Mouse (Mus musculus): Measurements from ENCODE around the gene Casz1. TPM values are rescaled to one million over a fixed set of nuclear protein-coding genes. Genes with fewer than 3 reads are reported as not detected.

Gene Casz1
- total RNA-seq, 2 experiments from 2014 or later: 2.4 to 5.7 TPM

DNA sequence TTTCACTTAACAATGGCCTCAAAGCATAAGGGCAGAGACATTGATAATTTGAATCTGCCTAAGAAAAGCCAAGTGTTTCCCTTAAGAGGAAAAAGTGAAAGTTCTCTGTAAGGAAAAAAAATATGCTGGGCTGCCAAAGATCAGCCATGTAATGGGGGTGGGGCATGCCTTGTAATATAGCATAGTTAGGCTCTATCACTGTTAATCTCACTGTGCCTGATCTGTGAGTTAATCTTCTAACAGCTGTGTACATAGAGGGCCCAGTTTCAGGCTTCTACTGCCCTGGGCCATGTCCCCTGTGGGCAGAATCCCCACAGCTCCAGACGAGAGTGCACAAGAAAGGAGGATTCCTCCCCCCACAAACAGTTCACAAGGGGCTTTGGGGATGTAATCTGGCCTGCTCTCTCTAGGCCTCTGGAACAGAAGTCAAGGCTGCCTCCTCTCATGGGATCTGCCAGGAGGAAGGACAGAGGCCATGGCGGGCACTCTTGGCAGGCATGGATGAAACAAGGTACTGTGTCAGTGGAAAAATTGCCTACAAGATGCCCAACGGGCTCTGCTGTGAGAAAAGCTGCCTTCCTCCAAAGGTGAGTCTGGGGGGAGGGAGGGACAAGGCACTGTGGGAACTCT is 167.5 kb downstream of the Casz1 start:
- no peak for DNase-seq

DNA sequence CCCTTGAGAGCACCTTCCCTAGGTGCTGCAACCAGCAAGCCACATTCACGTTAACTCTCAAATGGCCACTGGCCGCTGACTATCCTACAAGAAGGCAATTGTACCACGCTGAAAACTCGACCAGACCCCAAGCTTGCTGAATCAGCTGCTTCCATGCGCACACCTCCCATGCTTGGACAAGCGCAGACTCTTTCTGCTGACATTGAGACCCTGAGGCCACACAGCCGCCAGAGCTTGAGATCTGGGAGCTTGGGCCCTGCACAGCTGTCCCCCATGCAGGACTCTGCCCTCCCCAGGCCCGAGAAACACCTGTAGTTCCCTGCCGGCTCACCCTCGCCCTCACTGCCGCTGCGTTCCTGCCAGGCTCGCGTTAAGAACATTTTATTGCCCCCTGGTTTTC is 168.5 kb downstream of the Casz1 start:
- no peak for DNase-seq

DNA sequence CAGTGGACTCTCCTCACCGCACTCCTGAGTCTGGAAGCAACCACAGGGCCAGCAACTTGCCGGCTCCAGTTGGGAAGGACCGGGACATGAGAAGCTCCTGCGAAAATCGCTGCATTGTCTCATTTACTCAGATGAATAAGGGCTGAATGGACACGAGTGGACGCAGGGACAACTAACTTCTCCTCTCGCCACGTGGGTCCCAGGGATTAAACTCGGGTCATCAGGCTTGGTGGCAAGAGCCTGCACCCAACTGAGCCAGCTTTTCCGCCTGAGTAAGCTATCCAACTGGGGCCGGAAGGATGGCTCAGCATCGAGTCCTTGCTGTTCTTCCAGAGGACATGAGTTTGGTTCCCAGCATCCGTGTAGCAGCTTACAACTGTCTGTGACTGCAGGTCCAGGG is 169.2 kb downstream of the Casz1 start:
- DNase-seq: no peak

DNA sequence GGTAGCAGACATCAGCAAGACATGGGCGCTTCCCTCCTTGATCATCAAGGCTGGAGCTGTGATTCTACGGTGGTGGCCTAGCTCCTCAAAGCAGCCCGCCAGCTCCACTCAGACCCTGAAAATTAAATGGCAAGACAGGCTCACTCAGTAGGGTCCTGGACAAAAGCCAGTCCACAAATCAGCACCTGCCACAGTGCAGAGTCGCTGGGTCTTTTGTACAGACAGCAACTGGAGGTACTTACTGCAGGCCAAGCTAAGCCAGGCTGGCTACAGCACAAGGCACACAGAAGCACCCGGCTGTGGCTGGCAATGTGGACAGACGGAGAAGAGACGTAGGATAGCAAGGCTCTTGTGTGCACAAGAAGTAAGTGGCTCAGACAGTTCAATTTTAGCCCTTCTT is 170.6 kb downstream of the Casz1 start:
- peak in 1 of 2 experiments; percentile 32 for DNase-seq

DNA sequence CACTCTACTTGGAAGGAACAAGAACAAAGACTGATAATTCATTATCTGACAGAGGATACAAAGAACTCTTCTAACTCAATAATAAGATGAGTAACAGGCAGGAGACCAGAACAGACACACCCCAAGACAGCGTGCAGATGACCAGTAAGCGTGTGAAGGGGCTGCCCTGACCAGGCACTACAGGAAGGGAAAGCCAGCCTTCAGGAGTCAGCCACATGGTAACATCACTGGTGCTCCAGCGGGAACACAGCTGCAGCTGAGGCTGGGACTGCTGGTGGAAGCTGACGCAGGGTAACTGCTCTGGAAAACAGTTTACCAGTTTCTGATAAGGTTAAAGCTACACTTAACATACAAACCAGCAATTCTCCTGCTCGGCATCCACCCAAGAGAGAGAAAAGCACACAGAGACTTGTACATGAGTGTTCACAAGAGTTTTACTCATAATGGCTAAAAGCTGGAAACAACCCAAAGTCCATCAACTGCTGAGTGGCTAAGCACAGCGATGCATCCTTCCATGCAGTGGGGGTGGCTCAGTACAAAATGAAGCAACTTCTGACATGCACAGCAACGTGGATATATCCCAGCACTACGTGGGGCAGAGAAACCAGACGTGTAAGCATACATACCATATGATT is 174.1 kb downstream of the Casz1 start:
- DNase-seq: no peak

DNA sequence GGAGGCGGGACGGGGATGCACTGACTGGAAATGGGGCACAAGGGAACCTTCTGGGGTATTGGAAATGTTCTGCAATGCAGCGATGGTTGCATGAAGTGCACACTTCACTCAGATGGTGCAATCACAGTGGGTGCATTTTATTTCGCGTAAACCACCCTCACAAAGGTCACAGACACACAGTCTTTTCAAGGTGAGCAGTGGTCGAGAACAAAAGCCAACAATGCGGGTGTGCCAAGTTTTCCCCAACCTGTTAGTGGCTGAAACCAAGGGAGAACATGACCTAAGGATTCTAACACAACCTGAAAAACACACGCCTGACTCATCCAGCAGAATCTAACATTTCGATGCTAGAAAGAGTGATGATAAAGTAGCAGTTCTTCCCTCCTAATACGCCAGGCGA is 174.7 kb downstream of the Casz1 start:
- no peak for DNase-seq

DNA sequence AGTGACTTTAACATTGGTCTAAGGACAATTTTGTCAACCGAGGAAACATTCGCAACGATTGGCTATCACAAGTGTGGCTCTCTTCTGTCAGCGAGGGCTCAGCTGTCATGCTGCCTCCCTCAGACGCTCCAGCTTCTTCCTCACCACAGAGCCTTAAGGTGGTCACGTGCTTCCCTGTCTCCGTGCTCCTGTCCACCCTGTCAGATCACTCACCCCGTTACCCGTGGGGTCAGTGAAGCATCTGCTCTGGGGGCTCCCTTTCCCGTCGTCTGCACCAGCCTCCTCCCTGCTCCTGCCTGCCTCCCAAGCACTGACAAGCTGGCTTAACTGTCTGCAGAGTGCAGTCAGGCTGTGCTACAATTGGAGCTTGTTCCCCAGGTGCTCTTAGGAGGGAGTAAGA is 175.6 kb downstream of the Casz1 start:
- no peak for DNase-seq

DNA sequence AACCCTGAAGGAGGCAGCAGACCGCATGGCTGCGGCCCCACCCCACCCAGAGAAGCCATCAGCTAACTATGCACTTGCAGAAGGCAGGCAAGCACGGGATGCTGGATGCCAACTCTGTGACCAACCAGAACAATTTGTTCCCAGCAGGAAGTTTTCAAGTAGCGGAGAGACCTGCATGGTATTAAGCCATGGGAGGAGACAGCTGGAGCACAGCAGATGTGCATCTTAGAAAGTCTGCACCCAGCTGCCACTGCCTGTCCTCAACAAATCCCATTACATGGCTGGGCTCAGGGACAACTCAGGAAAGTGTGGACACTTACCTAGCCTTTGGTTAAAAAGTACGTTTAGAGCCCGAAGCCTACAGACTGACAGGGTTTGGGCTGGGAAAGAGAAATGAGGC is 178.0 kb downstream of the Casz1 start:
- no peak for DNase-seq

DNA sequence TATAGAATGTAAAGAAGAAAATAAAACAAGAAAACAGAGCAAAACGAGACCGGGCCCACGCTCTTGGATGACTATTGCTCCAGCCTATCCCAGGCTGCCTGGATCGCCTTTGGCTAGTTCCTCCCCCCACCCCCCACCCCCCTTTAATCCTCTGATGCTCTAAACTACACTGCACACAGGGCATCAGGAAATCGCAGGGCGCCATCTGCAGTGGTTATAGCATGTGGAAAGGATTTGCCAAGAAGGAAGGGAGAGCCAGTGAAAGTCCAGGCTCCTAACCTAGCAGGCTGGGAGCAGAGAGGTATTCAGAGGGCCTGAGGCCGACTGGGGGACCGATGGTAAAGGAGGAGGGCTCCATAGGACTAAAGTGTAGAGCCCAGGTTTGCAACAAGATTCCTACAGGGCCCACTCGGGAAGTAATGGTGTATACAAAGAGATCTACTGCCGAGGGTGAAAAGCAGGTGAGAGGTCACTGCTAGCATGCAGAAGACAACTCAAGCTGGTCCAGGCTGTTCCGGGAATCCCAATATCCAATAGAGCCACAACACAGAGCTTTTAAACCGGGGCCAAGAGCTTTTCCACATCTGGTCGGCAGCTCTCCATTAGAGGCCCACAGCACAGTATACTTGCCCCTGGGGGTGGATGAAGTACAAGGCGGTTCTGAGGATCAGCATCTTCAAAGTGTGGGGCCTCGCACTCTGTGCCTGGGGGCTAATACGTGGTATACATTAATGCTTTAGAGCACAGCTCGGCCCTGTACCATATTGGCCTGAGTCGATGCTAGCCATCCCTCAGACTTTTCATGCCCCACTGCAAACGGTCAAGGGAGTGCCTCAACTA is 180.7 kb downstream of the Casz1 start:
- no peak for DNase-seq

DNA sequence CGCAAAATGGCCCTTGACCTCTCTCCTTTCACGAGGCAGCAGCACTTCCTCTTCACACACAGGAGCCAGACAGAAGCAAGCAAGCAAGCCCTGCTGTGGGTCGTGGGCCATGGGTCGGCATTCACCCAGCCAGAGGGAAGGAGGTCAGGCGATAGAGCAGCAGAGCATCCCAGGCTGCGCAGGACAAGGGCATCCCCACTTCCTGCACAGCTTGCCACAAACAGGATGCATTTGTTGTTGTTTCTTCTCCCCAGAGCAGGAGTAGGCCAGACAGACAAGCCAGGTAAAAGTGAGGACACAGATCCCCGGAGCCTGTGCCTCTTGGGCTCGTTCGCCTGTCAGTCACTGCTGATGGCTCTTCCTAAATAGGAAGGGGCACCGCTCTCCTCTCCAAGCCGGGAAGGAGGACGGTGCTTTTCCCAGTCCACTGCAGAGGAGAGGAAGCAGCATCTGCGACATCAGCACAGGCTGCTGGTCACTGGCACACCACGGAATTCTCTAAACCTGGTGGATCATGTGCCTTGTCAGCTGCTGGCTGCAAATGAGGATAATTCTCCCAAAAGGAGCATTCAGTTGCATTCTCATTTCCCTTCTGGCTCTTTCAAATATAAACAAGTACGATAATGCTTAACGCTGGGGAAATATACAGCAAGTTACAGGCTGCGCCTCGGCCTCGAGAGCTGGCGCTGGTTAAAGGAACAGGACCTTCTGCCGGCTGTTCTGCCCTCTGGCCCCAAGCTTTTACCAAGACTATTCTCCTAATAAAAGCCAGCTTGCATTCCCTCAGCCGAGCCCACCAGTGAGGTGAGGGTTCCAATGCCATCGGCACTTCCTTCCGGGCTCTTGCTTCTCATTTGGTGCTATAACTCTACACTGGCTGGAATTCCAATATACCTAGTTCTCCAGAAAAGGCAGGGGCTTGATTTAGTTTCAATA is 181.6 kb downstream of the Casz1 start:
- DNase-seq: peak in 1 of 2 experiments; percentile 29

DNA sequence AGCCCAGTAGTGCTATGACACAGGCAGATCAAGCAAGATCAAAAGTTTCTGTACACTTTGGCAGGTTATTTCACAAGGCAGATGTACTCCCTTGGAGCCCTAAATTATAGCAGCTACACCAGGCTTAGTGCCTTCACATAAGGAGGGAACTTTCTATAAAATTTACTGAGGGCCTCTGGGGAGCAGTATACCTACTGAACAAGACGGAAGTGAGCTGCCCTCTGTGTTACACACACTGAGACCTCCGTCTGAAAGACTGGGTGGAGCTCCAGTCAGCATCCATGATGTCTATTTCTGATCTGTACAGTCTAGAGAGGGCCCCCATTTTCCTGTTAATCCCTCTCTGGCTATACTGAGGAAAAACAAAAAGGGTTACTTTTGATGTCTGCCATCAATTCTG is 185.8 kb downstream of the Casz1 start:
- DNase-seq: no peak

DNA sequence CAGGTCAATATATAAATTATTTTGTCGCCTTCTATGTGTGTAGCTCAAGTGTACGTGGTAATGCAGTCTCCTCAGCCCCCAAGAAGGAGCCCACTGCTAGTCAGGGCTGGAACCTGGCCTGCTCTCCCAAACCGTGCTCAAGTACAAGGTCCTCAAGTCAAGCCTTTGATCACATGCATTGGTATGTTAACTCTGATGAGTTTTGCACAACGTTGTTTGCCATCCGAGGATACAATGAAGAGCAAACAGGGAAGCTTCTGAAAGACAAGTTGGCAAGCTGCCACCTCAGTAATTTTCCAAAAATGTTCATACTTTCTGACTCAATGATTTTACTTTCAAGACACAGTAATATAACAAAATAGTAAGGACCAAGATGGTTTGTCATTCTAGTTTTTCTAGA is 189.7 kb downstream of the Casz1 start:
- DNase-seq: peak in 1 of 2 experiments; percentile 34

DNA sequence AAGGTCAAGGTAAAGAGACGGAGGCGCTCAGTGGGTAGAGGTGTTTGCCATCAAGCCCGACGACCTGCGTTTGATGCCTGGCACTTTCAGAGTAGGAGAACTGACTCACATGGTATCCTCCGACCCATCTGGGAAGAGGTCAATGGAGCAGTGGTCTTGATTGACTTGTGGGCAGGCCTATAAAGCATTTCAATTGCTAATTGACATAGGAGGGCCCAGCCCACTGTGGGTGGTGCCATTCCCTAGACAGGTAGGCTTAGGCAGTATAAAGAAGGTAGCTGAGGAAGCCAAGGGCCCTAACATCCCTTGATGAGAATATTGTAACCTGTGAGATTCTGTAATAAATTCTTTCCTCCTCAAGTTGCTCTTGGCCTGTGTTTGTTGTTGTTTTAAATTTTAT is 196.5 kb downstream of the Casz1 start:
- no peak for DNase-seq

DNA sequence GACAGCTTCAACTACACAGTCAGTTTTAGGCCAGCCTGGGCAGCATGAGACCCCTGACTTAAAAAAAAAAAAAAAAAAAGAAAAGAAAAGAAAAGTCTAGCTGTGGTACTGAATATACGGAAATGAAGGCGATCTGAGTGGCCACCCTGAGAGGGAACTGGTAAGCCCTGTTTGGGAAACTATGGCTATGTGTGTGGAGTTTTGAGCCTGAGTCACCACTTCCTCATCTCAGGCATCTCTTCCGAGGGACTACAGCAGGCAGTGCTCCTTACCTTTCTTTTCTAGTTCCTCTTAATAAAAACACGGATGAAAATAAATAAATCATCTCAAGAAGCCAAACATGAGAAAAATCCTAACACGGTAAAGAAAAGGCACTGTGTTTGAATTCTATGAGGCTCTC is 197.3 kb downstream of the Casz1 start:
- DNase-seq: no peak

DNA sequence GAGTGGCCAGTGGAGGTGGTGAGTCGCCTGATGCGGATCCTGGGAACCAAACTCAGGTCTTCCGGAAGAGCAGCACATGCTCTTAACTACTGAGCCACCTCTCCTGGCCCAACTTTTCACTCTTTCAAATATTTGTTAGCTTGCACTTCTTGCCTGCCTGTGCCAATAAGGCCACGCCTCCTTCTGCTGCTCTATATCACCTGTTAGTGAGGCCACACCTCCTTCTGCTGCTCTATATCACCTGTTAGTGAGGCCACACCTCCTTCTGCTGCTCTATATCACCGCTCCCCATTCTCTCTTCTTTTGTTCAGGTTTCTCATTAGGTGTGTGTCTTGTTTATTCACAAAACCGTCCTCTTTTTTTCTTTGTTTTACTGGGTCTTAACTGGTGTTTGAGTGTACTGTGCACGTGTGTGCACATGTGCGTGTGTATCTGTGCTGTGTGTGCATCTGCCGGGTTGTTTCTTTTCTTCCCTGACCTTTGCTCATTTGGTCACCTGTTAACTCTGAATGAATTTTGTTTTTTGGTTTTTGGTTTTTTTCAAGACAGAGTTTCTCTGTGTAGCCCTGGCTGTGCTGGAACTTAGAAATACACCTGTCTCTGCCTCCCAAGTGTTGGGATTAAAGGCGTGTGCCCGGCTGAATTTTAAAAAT is 198.3 kb downstream of the Casz1 start:
- no peak for DNase-seq

Other genes with a start within 250 kb of the Casz1 start
- 10 to 100 TPM; 43.6 to 52.6 TPM for gene Exosc10, start 246.0 kb upstream of the Casz1 start, total RNA-seq (2021)
- 10 to 100 TPM; 84.8 to 94.4 TPM for gene Srm, start 212.9 kb upstream of the Casz1 start, total RNA-seq (2021)
- gene Masp2, start 201.9 kb upstream of the Casz1 start, total RNA-seq (2021): 1 to 10 TPM; 1.1 to 1.6 TPM
- 100 to 1,000 TPM; 233 to 286 TPM for gene Tardbp, start 177.4 kb upstream of the Casz1 start, total RNA-seq (2021)
- gene Gm572, start 161.1 kb upstream of the Casz1 start, total RNA-seq (2021): not detected

Data from adrenal gland, postnatal 36 days (tissue).